Mouse (Mus musculus) stomach, embryonic 14.5 days (tissue): ENCODE measurements around the gene Eef2. TPM values are rescaled to one million over a fixed set of nuclear protein-coding genes. Genes with fewer than 3 reads are reported as not detected.
A peak's percentile ranks its signal among the peaks of the same experiment; 100 is the strongest.

Source experiments
- ATAC-seq: fragments of 200-750 bp; cut with Nextera tagmentation; 2 replicates; pipeline ENCODE4 v1.8.0; 2017; ENCODE audit warnings: low read depth, moderate TSS enrichment; ENCODE audit not compliant: insufficient number of reproducible peaks, insufficient read depth, low FRiP score
- H3K27ac ChIP-seq: fragments of 300-500 bp; sonication (generic); 2 replicates; pipeline ENCODE4 v1.5.1; 2014; ENCODE audit warnings: mild to moderate bottlenecking, low read length, moderate library complexity, mixed read lengths
- H3K27me3 ChIP-seq: fragments of 300-500 bp; sonication (generic); 2 replicates; pipeline ENCODE4 v1.6.1; 2014; ENCODE audit warnings: low read length, control low read depth, mixed read lengths; ENCODE audit not compliant: control insufficient read depth, insufficient read depth
- H3K36me3 ChIP-seq: fragments of 300-500 bp; sonication (generic); 2 replicates; pipeline ENCODE4 v1.6.1; 2014; ENCODE audit warnings: mild to moderate bottlenecking, control low read depth, low read length, moderate library complexity, mixed read lengths; ENCODE audit not compliant: control insufficient read depth, insufficient read depth
- H3K4me1 ChIP-seq: fragments of 300-500 bp; sonication (generic); 2 replicates; pipeline ENCODE4 v1.6.1; 2014; ENCODE audit warnings: low read length, control low read depth, mixed read lengths; ENCODE audit not compliant: control insufficient read depth, insufficient read depth
- H3K4me2 ChIP-seq: fragments of 300-500 bp; sonication (generic); replicated peaks from 2 replicates; pipeline ENCODE4 v1.6.1; 2014; ENCODE audit warnings: low read depth, low read length, control low read depth
- H3K4me3 ChIP-seq: fragments of 300-500 bp; sonication (generic); 2 replicates; pipeline ENCODE4 v1.5.1; 2014; ENCODE audit warnings: low read depth, low read length, control low read depth
- H3K9ac ChIP-seq: fragments of 300-500 bp; sonication (generic); replicated peaks from 2 replicates; pipeline ENCODE4 v1.6.1; 2014; ENCODE audit warnings: low read depth, mild to moderate bottlenecking, control low read depth, low read length, moderate library complexity, mixed read lengths
- H3K9me3 ChIP-seq: fragments of 300-500 bp; sonication (generic); 2 replicates; pipeline ENCODE4 v1.6.1; 2016; ENCODE audit warnings: low read depth, low read length, control low read depth; ENCODE audit not compliant: control insufficient read depth
- WGBS: fragments of 180-500 bp; shearing (Covaris S2); extraction: QIAGEN DNeasy Blood & Tissue Kit; methylation state at CpG from one replicate; pipeline ENCODE4 v1.1.7; 2014; 5-methylcytosine and 5-hydroxymethylcytosine counted together
- polyA plus RNA-seq: library from polyadenylated mRNA; unstranded; fragments of >200 nt; fragmentation: Nextera tagmentation; extraction: Ambion mirVana; gene quantifications from 2 replicates; pipeline ENCODE4 v1.2.1, GENCODE M21; 2014

Gene Eef2
- polyA plus RNA-seq, 1 experiment from 2014 or later: 416 TPM

DNA sequence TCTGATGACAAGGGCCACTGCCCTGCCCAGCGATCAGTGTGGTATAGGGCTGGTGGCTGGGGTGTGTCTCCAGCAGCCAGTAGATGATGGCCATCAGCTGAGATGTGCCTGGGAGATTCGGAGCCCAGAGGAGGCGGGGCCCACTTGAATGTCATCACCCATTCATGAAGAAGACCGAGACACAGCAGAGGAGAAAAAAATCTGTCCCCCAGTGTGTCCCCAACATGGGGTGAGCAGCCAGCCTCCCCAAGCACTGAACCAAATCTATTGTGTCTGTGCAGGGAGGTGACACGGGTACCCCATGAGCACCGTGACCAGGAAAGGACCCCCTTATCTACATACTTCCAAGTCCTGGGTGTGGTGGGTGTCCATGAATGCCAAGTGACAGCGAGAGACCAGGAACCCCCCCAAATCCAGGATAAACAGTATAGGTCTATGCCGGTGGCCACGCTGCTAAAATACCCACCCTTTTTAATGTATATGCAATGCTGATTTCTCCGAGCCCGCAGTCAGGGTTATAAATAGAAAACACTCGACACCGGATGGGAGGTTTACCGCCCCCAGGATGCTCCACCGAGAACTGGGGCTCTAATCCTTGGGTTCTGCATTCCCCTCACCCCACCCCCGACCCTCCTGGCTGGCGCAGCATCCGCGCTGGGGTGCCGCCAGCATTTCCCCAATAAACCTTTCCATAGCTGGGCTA is 53.5 kb downstream of the Eef2 start:
- Histone ChIP-seq H3K27me3 (peaks cover 18% of the 10 kb centered on the region), H3K27ac (no peak overlapping the region), H3K4me2 (peak overlapping the region; percentile 16; the same call in 1 of the 2 replicates), H3K9me3 (no peaks in the 10 kb centered on the region), H3K9ac (no peak overlapping the region), H3K4me3 (peak overlapping the region; percentile 9; the same call in 1 of the 2 replicates), H3K4me1 (0 out of 2 replicates have a peak, but pooled peaks cover 8% of the 10 kb centered on the region), H3K36me3 (no peaks in the 10 kb centered on the region)
- 13% methylated on average over 20 of the region's 20 CpGs for WGBS
- ATAC-seq: no peak

DNA sequence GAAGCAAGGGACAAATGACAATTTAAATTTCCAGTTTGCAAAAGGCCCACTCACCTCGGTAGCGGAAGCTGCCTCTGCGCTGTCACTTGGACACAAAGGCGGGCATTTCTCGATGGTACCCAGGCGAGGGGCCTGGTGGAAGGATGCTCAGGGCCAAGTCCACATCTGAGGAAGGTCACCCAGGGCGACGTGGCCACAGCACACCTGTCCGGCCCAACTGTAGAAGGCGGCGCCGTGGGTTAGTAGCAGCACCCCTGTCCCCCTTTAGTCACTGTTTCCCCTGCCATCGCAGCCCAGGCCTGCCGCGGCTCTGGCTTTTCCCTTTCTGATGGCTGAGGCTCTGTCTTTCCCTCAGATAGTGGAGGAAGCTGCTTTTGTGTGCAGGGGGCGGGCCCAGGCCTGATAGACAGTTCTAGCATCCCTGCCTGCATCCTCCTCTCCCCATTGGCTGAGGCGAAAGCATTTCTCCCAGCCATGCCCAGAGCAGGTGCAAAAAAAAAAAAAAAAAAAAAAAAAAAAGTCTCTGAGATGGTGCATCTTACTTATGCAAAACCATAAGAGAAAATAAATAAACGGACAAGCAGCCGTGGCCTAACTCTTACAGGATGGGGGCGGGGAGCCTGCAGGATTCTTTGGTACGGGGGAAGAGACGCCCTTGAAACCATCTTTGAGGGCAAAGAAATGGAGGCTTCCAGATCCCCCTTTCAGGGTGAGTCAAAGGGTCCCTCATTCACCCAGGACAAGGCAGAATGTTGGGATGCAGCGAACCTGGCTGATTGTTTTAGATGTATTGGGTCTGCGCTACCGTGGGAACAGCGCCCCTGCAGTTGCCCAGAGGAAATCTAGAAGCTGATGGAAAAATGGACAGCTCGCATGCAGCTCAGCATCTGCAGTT is 54.3 kb downstream of the Eef2 start, which contains the start of gene Atcay:
TSS of gene Atcay (minus strand) at position 396 of the 895 bp plus-strand sequence.
- peaks cover 18% of the 10 kb centered on the region for H3K27me3 ChIP-seq
- no peak within 1 kb of the TSS for H3K27ac ChIP-seq
- 0 out of 2 replicates have a peak, but pooled peaks cover 8% of the 10 kb centered on the region for H3K4me1 ChIP-seq
- H3K36me3 ChIP-seq: no peaks in the 10 kb centered on the region
- H3K9ac ChIP-seq: no peak within 1 kb of the TSS
- H3K9me3 ChIP-seq: no peaks in the 10 kb centered on the region
- H3K4me2 ChIP-seq: peak within 1 kb of the TSS; percentile 16; the same call in 1 of the 2 replicates
- peak within 1 kb of the TSS; percentile 9; the same call in 1 of the 2 replicates for H3K4me3 ChIP-seq
- no peak for ATAC-seq
- WGBS: 14% methylated on average over 27 of the region's 27 CpGs

GRCm38 (mm10) chr10:81231436-81231835 is 55.0 kb downstream of the Eef2 start:
- Histone ChIP-seq H3K27ac (no peak overlapping the region), H3K4me3 (no peak overlapping the region), H3K4me1 (0 out of 2 replicates have a peak, but pooled peaks cover 8% of the 10 kb centered on the region), H3K9me3 (no peaks in the 10 kb centered on the region), H3K36me3 (no peaks in the 10 kb centered on the region), H3K9ac (no peak overlapping the region), H3K27me3 (peaks cover 18% of the 10 kb centered on the region), H3K4me2 (no peak overlapping the region)
- WGBS: 53% methylated on average over 7 of the region's 7 CpGs
- no peak for ATAC-seq

Other genes starting within 250 kb of the Eef2 start
- 16.1 and 20.7 TPM in 2 replicates for gene Gadd45b, start 246.6 kb upstream of the Eef2 start, polyA plus RNA-seq
- gene Gng7, start 161.7 kb upstream of the Eef2 start, polyA plus RNA-seq: 4.7 and 5.9 TPM in 2 replicates
- 0.20 and 0.41 TPM in 2 replicates for gene Diras1, start 151.0 kb upstream of the Eef2 start, polyA plus RNA-seq
- 10.3 and 11.9 TPM in 2 replicates for gene Slc39a3, start 139.2 kb upstream of the Eef2 start, polyA plus RNA-seq
- 162 and 164 TPM in 2 replicates for gene Sgta, start 116.5 kb upstream of the Eef2 start, polyA plus RNA-seq
- 38.2 and 39.9 TPM in 2 replicates for gene Thop1, start 106.6 kb upstream of the Eef2 start, polyA plus RNA-seq
- 0.22 and 0.56 TPM in 2 replicates for gene Creb3l3, start 77.8 kb upstream of the Eef2 start, polyA plus RNA-seq
- gene Map2k2, start 70.7 kb upstream of the Eef2 start, polyA plus RNA-seq: 164 and 167 TPM in 2 replicates
- gene Zbtb7a, start 41.4 kb upstream of the Eef2 start, polyA plus RNA-seq: 25.5 and 27.4 TPM in 2 replicates
- gene Pias4, start 8.7 kb upstream of the Eef2 start, polyA plus RNA-seq: 32.7 and 40.9 TPM in 2 replicates
- gene Dapk3, start 6.4 kb downstream of the Eef2 start, polyA plus RNA-seq: 48.9 and 58.7 TPM in 2 replicates
- not detected in 2 replicates for gene 4930442H23Rik, start 7.2 kb downstream of the Eef2 start, polyA plus RNA-seq
- 0.14 and 0.35 TPM in 2 replicates for gene Nmrk2, start 25.4 kb downstream of the Eef2 start, polyA plus RNA-seq
- gene Atcay, start 54.2 kb downstream of the Eef2 start, polyA plus RNA-seq: 1.9 and 2.2 TPM in 2 replicates
- 9.2 and 10.8 TPM in 2 replicates for gene Zfr2, start 56.5 kb downstream of the Eef2 start, polyA plus RNA-seq
- 3.4 and 3.9 TPM in 2 replicates for gene Matk, start 76.3 kb downstream of the Eef2 start, polyA plus RNA-seq
- 223 and 246 TPM in 2 replicates for gene Mrpl54, start 90.3 kb downstream of the Eef2 start, polyA plus RNA-seq
- gene Apba3, start 90.3 kb downstream of the Eef2 start, polyA plus RNA-seq: 47.0 and 51.1 TPM in 2 replicates
- gene Tjp3, start 115.0 kb downstream of the Eef2 start, polyA plus RNA-seq: 21.6 and 25.2 TPM in 2 replicates
- 50.1 and 51.4 TPM in 2 replicates for gene Pip5k1c, start 116.3 kb downstream of the Eef2 start, polyA plus RNA-seq
- gene Cactin, start 144.5 kb downstream of the Eef2 start, polyA plus RNA-seq: 21.3 and 21.7 TPM in 2 replicates
- 23.1 and 23.4 TPM in 2 replicates for gene Tbxa2r, start 152.1 kb downstream of the Eef2 start, polyA plus RNA-seq
- gene Gipc3, start 166.6 kb downstream of the Eef2 start, polyA plus RNA-seq: 0.07 TPM in 1 of 2 replicates, not detected in the other
- 98.6 TPM in 2 replicates for gene Hmg20b, start 173.8 kb downstream of the Eef2 start, polyA plus RNA-seq
- gene Mfsd12, start 180.9 kb downstream of the Eef2 start, polyA plus RNA-seq: 4.7 and 4.8 TPM in 2 replicates
- 0.43 and 0.59 TPM in 2 replicates for gene 4930404N11Rik, start 189.2 kb downstream of the Eef2 start, polyA plus RNA-seq
- gene Fzr1, start 201.9 kb downstream of the Eef2 start, polyA plus RNA-seq: 81.3 and 88.7 TPM in 2 replicates
- 44.8 and 48.5 TPM in 2 replicates for gene Dohh, start 207.8 kb downstream of the Eef2 start, polyA plus RNA-seq
- gene Gm48551, start 207.8 kb downstream of the Eef2 start, polyA plus RNA-seq: 3.1 and 4.1 TPM in 2 replicates
- 1.0 and 1.1 TPM in 2 replicates for gene Gm48552, start 212.4 kb downstream of the Eef2 start, polyA plus RNA-seq
- gene Smim24, start 216.4 kb downstream of the Eef2 start, polyA plus RNA-seq: 17.7 and 21.5 TPM in 2 replicates